Mouse (Mus musculus): ENCODE measurements around the gene B3galt4.

The B3galt4 gene

GRCm38 (mm10) chr17:33965846-33966550 lies 14.7 kb upstream of the B3galt4 start:
- no peak for DNase-seq

DNA sequence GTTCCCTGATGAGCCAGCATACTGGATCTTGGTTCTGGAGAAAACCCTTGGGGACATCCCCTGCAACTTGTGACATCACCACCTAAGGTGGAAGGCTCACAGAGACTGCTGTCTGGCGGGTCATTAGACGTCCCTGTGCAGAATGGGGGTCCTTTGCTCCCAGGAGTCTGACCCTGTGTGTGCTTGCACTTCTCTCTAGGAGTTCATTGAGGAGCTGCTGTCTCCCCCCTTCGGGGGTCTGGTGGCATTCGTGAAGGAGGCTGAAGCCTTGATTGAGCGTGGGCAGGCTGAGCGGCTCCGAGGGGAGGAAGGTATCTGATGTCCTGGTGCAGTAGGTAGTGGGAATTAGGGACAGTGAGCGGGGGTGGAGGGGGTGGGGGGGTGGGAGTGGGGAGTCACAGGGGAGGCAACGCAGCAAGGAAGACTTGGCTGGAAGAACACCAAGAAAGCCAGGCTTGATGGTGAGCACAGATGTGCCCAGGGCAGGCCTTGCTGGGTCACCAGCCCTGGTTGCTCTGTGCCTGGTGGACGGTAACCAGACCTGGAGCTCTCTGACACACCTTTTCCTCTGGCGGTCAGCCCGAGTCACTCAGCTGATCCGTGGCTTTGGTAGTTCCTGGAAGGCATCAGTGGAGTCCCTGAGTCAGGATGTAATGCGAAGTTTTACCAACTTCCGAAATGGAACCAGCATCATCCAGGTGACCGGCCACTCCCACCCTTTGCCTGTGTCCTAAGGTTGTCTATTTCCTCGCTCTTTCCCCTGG lies 14.0 kb upstream of the B3galt4 start:
- DNase-seq: no peak

- no peak for DNase-seq
These were observed 11.6 kb upstream of the B3galt4 start for GRCm38 (mm10) chr17:33962876-33963275.

DNA sequence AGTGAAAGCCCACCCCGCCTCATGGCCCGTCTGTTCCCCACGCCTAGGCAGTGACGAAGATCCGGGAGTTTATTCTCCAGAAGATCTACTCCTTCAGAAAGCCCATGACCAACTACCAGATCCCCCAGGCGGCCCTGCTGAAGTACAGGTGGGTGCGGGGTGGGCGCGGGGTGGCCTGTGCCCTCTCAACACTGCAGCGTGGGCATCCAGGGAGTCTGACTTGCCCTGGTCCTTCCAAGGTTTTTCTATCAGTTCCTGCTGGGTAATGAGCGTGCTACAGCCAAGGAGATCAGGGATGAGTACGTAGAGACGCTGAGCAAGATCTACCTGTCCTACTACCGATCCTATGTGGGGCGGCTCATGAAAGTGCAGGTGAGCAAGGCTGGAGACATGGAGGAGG lies 8.7 kb upstream of the B3galt4 start:
- DNase-seq: no peak

DNA sequence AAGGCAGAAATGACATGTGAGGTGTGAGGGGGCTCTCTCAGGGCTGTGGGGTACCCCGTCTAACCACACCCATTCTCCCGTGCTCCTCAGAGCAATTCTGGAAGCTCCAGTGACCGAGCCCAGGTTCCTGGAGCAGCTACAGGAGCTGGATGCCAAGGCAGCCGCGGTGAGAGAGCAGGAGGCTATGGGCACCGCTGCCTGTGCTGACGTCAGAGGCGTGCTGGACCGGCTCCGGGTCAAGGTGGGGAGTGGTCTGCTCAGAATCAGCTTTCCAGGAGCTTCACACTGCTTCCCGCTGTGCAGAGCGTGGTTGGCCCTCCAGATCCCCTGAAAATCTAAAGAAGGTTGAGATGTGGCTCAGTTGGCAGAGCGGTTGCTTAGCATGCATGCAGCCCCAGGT lies 7.8 kb upstream of the B3galt4 start:
- no peak for DNase-seq

DNA sequence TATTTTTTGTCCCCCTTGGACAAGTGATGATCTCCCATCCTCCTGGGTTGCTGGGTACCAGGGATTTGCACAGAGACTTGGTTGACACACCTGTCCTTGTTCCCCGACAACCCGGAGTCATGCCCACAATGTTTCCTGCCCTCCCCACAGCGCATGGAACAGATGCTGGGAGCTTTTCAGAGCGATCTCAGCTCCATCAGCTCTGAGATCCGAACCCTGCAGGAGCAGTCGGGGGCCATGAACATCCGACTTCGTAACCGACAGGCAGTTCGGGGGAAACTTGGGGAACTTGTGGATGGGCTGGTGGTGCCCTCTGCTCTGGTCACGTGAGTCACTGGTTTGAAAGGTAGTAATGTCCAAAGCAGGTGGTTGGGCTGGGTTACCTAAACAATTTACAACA lies 7.2 kb upstream of the B3galt4 start:
- no peak for DNase-seq

- no peak for DNase-seq
These were observed 6.2 kb upstream of the B3galt4 start for GRCm38 (mm10) chr17:33957493-33957892.

GRCm38 (mm10) chr17:33956336-33956735 lies 5.0 kb upstream of the B3galt4 start:
- DNase-seq: no peak

GRCm38 (mm10) chr17:33955555-33956214 lies 4.4 kb upstream of the B3galt4 start, which contains the start of the genes Vps52 and Rps18:
Gene Vps52, plus strand, starts transcription at chr17:33955812.
Gene Rps18, minus strand, starts transcription at chr17:33956001.
- DNase-seq: peak; percentile 95 to 97

DNA sequence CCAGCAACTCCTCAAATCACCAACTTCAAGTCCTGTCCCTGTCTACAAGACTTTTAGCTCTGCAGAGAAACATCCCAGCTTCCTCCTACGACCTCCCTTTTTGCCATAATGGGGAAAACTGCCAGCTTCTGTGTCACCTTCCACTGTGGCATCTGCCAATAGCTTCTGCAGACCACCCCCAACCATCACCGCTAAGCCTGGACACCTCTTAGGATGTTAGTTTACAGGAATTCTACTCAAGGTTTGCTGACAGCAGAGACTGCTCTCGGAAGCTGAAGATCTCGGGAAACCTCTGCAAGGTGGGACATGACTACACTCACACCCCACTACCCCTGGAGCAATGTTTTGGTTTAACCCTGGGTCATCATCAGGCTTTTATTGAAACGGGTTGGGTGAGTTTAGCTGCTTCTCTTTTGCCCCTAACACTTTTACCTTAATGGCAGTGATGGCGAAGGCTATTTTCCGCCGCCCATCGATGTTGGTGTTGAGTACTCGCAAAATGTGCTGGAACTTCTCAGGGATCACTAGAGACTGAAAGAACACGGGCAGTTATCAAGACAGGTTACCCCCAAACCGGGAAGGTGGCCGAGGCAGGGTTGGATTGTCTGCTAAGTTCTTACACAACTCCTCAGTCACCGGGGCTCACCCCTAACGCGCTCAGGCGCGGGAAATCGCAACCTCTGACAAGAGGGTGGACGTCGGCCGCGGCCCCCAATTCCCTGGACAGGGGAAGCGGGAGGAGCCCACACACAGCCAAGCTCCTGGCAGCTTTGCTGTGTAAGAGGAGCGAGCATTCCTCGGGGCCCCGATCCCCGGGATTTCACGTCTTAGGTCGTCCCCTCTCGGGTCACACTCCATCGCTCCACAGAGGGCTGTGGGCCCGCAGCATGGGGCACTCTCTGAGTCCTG lies 3.6 kb upstream of the B3galt4 start:
- DNase-seq: no peak

GRCm38 (mm10) chr17:33953961-33954565 lies 2.8 kb upstream of the B3galt4 start:
- DNase-seq: no peak

GRCm38 (mm10) chr17:33953310-33953709 lies 2.0 kb upstream of the B3galt4 start:
- DNase-seq: no peak

DNA sequence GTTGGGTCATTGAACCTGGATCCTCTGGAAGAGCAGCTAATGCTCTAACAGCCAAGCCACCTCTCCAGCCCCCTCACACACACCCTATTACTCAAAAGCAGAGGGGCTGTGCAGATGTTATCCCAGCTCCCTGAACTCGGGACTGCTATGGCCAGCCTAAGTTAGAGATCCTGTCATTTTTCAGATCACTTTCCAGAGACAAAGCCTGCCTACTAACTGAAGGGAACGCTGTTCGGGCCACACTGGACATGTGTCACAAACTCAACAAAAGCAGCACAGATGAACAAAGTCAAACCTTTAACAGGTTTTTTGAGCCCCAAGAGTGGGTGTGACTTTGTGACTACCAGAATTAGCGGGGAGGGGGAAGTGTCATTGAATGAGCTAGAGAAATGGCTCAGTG lies 1.6 kb upstream of the B3galt4 start:
- DNase-seq: no peak

GRCm38 (mm10) chr17:33952015-33952414 lies 727 bp upstream of the B3galt4 start:
- DNase-seq: peak in 1 of 2 experiments; percentile 4

GRCm38 (mm10) chr17:33950131-33950625 lies 1.1 kb downstream of the B3galt4 start:
- DNase-seq: no peak

DNA sequence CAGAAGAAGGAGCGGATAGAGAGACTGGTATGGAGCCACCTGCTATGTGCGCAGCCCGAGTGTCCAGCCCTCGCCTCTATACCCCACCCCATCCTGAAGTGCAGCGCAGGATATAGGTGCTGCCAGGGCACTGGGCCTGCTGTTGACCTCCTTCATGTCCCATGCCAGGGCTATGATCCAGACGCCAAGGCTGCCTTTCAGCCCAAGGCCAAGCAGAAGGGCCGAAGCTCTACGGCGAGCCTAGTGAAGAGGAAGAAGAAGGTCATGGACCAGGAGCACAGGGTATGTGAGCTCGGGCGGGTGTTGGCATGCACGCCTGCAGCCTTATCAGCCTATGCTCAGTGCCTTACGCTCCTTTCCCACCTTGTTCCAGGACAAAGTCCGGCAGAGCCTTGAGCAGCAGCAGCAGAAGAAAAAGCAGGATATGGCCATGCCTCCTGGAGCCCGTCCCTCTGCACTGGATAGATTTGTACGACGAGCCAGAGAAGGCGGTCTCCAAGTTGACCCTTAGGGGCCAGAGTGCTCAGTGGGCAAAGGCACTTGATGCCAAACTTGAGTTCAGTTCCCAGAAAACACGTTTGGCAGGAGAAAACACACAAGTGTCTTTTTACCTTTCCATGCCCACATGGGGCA lies 2.3 kb downstream of the B3galt4 start:
- no peak for DNase-seq

- DNase-seq: no peak
These were observed 3.0 kb downstream of the B3galt4 start for GRCm38 (mm10) chr17:33948090-33948904.

DNA sequence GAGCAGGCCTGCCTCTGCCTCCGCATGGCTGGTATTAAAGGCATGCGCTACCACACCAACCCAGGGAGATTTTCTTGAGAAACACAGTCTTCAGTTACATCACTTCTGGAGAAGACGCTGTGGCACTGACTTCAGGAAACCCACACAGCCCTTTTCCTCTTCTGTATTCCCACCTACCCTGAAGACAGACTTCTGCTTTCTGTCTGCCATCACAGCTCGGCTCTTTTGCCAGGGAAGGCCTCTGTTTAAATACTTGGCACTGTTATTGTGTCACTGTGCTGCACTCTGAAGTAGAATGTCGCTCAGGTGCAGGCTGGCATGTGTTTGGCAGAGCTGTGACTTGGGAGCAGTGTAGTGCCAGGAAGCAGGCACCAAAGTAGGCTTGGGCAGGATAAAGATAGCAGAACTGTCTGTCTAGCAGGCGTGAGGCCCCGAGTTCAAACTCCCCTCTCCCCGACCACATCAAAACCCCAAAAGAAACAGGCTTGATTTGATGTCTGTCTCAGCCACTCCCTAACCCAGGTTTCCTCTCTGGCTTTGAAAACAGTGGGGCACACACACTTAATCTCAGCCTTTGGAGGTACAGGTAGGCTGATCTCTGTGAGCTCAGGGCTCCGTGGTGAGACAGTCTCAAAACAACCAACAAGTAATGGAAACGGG lies 3.7 kb downstream of the B3galt4 start:
- no peak for DNase-seq

GRCm38 (mm10) chr17:33943454-33943853 lies 7.8 kb downstream of the B3galt4 start:
- DNase-seq: no peak

GRCm38 (mm10) chr17:33941381-33941780 lies 9.9 kb downstream of the B3galt4 start:
- DNase-seq: no peak

Measured in kidney, postnatal 36 days (tissue).